Mouse (Mus musculus) 416B (cell line): ENCODE results near the gene Egr4.

Source experiments
- DNase-seq: peaks from one replicate; pipeline ENCODE4 v3.0.0; 2011; ENCODE audit warnings: low read depth

Egr4 gene

GRCm38 (mm10) chr6:85496976-85497375 is 16.4 kb downstream of the Egr4 start:
- DNase-seq: no peak

- DNase-seq: no peak
Observed at GRCm38 (mm10) chr6:85491606-85492005, 21.8 kb downstream of the Egr4 start.

GRCm38 (mm10) chr6:85490252-85490651 is 23.1 kb downstream of the Egr4 start:
- no peak for DNase-seq

- DNase-seq: no peak
Observed at GRCm38 (mm10) chr6:85489717-85490116, 23.7 kb downstream of the Egr4 start.

GRCm38 (mm10) chr6:85488510-85488909 is 24.9 kb downstream of the Egr4 start:
- DNase-seq: no peak

- no peak for DNase-seq
Observed at GRCm38 (mm10) chr6:85485738-85486137, 27.7 kb downstream of the Egr4 start.

GRCm38 (mm10) chr6:85483843-85484721 is 29.3 kb downstream of the Egr4 start:
- DNase-seq: no peak

- no peak for DNase-seq
Observed at GRCm38 (mm10) chr6:85480685-85481084, 32.7 kb downstream of the Egr4 start.

- no peak for DNase-seq
Observed at GRCm38 (mm10) chr6:85479979-85480378, 33.4 kb downstream of the Egr4 start.

GRCm38 (mm10) chr6:85478416-85478815 is 35.0 kb downstream of the Egr4 start:
- no peak for DNase-seq

- DNase-seq: peak; percentile 32
Observed at GRCm38 (mm10) chr6:85477366-85477917, 35.9 kb downstream of the Egr4 start.

- no peak for DNase-seq
Observed at GRCm38 (mm10) chr6:85475581-85475980, 37.8 kb downstream of the Egr4 start.

- no peak for DNase-seq
Observed at GRCm38 (mm10) chr6:85472542-85472941, 40.8 kb downstream of the Egr4 start.

- DNase-seq: no peak
Observed at GRCm38 (mm10) chr6:85471962-85472361, 41.4 kb downstream of the Egr4 start.

GRCm38 (mm10) chr6:85469660-85470430 is 43.5 kb downstream of the Egr4 start:
- DNase-seq: peak; percentile 10

- peak; percentile 41 for DNase-seq
Observed at GRCm38 (mm10) chr6:85465381-85465780, 48.0 kb downstream of the Egr4 start.
